Mouse (Mus musculus) heart, postnatal 4 days (tissue): ENCODE data around the gene Gm7271. TPM values are rescaled to one million over a fixed set of nuclear protein-coding genes. Genes with fewer than 3 reads are reported as not detected.

Experiments
- total RNA-seq, 2 experiments: library from RNA; stranded (reverse); gene quantifications; 2 replicates each; pipeline ENCODE4 v1.2.3; 2021

The Gm7271 gene
- total RNA-seq, 2 experiments from 2014 or later, result not detected

Other genes starting within 250 kb of the Gm7271 start
- gene Clock, start 179.2 kb upstream of the Gm7271 start, total RNA-seq, result 10 to 100 TPM; 37.1 to 38.9 TPM
- not detected for gene Pdcl2, start 152.9 kb upstream of the Gm7271 start, total RNA-seq
- gene Nmu, start 120.3 kb upstream of the Gm7271 start, total RNA-seq, result not detected
- 10 to 100 TPM; 28.7 to 29.8 TPM for gene Exoc1, start 45.3 kb downstream of the Gm7271 start, total RNA-seq
- 1 to 10 TPM; 7.4 to 7.6 TPM for gene Cep135, start 104.7 kb downstream of the Gm7271 start, total RNA-seq
- 1 to 10 TPM; 7.6 to 9.5 TPM for gene C530008M17Rik, start 172.5 kb downstream of the Gm7271 start, total RNA-seq